Mouse (Mus musculus) G1E (cell line): ENCODE results near the gene Zbbx. TPM values are rescaled to one million over a fixed set of nuclear protein-coding genes. Genes with fewer than 3 reads are reported as not detected.

Experiments used
- ATAC-seq: 2 replicates; pipeline ENCODE4 v1.8.0; 2016; ENCODE audit warnings: mild to moderate bottlenecking; ENCODE audit not compliant: insufficient number of reproducible peaks, poor library complexity, low FRiP score, severe bottlenecking; ENCODE audit errors: extremely low read depth
- DNase-seq: peaks from one replicate; pipeline ENCODE4 v3.0.0; 2012; ENCODE audit warnings: low spot score
- H3K27me3 ChIP-seq: 2 replicates; pipeline ENCODE4 v1.6.1; 2012; ENCODE audit warnings: mild to moderate bottlenecking, low read length, inconsistent platforms; ENCODE audit not compliant: insufficient read depth
- H3K36me3 ChIP-seq: replicated peaks from 2 replicates; pipeline ENCODE3; 2012; ENCODE audit warnings: mild to moderate bottlenecking, inconsistent platforms
- H3K4me1 ChIP-seq: 2 replicates; pipeline ENCODE4 v1.6.1; 2012; ENCODE audit warnings: low read depth, low read length, inconsistent platforms, mixed read lengths; ENCODE audit not compliant: insufficient read depth
- H3K4me3 ChIP-seq: 2 replicates; pipeline ENCODE4 v1.5.1; 2012; ENCODE audit warnings: low read depth, mild to moderate bottlenecking, inconsistent platforms, low read length, moderate library complexity, mixed read lengths
- H3K9me3 ChIP-seq: replicated peaks from 2 replicates; pipeline ENCODE4 v1.6.1; 2012; ENCODE audit warnings: inconsistent platforms
- CTCF ChIP-seq: IDR thresholded peaks from 2 replicates; pipeline ENCODE4 v1.5.1; 2012; ENCODE audit warnings: low read depth, low read length, inconsistent platforms, mixed read lengths
- GATA1 ChIP-seq: IDR thresholded peaks from 2 replicates; pipeline ENCODE4 v1.6.1; 2012; ENCODE audit warnings: borderline replicate concordance, low read length, inconsistent platforms, mixed read lengths
- GATA2 ChIP-seq: IDR thresholded peaks from 2 replicates; pipeline ENCODE4 v1.6.1; 2012; ENCODE audit warnings: low read depth, low read length, inconsistent platforms, borderline replicate concordance
- POLR2AphosphoS5 ChIP-seq: IDR thresholded peaks from 2 replicates; pipeline ENCODE4 v1.6.1; 2012; ENCODE audit warnings: low read depth, low read length, inconsistent platforms; ENCODE audit not compliant: insufficient replicate concordance
- TAL1 ChIP-seq: conservative IDR thresholded peaks from 2 replicates; pipeline ENCODE4 v1.6.1; 2012; ENCODE audit warnings: low read depth, low read length, inconsistent platforms, mixed read lengths
- polyA plus RNA-seq: library from polyadenylated mRNA; stranded (reverse); fragments of >175 nt; gene quantifications from 2 replicates; pipeline ENCODE4 v1.2.3, GENCODE M21; 2012
- total RNA-seq, 2 experiments: library from RNA; stranded (forward) in 1 of 2; stranded (reverse) in 1 of 2; fragments of 200-1000 nt in 1 of 2; fragments of >200 nt in 1 of 2; fragmentation: Nextera tagmentation in 1 of 2; gene quantifications; 2 replicates each; pipeline ENCODE4 v1.2.3; 2014 to 2017

Gene Zbbx
- total and polyA plus RNA-seq, 3 experiments = not detected

DNA sequence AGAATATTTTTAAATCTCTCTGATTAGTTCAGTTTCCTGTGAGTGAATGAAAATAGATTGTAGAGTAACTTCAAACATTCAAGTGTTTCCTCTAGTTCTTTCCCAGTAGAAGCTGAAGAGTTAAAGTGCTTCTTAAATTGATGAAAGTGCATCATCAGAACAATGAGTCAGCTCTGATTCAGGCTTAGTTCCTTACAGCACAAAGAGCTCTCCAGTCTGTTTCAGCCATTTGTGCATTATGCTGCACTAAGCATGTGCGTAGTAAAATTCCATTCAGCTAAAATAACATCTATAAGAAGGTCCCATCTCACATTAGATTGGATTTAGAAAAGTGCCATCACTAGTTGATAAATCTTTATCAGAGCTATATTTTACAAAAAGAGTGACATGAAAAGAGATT is 155.1 kb downstream of the Zbbx start:
- no peaks in the 10 kb centered on the region for H3K27me3 ChIP-seq
- no peak for DNase-seq
- no peak overlapping the region for H3K4me3 ChIP-seq
- H3K9me3 ChIP-seq = no peaks in the 10 kb centered on the region
- no peaks in the 10 kb centered on the region for H3K4me1 ChIP-seq
- H3K36me3 ChIP-seq = no peaks in the 10 kb centered on the region
- no peak for ATAC-seq
- no peak for TF ChIP-seq GATA2
- TF ChIP-seq POLR2AphosphoS5 = no peak
- no peak for TF ChIP-seq CTCF
- no peak for TF ChIP-seq GATA1
- no peak for TF ChIP-seq TAL1

Other genes starting within 250 kb of the Zbbx start
- not detected in 2 replicates for gene Serpini2, start 105.0 kb upstream of the Zbbx start, total RNA-seq (2014; fragmentation: Nextera tagmentation)
- 0.11 TPM in 1 of 2 replicates, not detected in the other for gene Serpini2, start 105.0 kb upstream of the Zbbx start, total RNA-seq (2017)
- gene Serpini2, start 105.0 kb upstream of the Zbbx start, polyA plus RNA-seq = not detected in 2 replicates